Mouse (Mus musculus) liver, embryonic 14.5 days (tissue): ENCODE measurements around the gene Phf14.

Experiments used
- CTCF ChIP-seq: IDR thresholded peaks from 2 replicates; pipeline ENCODE4 v1.5.1; 2016; ENCODE audit warnings: antibody characterized with exemption, low read depth, control low read depth
- EP300 ChIP-seq: IDR thresholded peaks from 2 replicates; pipeline ENCODE4 v1.6.1; 2016; ENCODE audit warnings: antibody characterized with exemption, low read depth

GRCm38 (mm10) chr6:12058717-12059116 lies 151.1 kb downstream of the Phf14 start:
- TF ChIP-seq CTCF (no peak), EP300 (no peak)
